Mouse (Mus musculus): ENCODE data around the gene Zdhhc18. TPM values are rescaled to one million over a fixed set of nuclear protein-coding genes. Genes with fewer than 3 reads are reported as not detected.
A peak's percentile ranks its signal among the peaks of the same experiment; 100 is the strongest.

The Zdhhc18 gene
- polyA plus RNA-seq, 1 experiment from 2014 or later = 3.0 TPM

DNA sequence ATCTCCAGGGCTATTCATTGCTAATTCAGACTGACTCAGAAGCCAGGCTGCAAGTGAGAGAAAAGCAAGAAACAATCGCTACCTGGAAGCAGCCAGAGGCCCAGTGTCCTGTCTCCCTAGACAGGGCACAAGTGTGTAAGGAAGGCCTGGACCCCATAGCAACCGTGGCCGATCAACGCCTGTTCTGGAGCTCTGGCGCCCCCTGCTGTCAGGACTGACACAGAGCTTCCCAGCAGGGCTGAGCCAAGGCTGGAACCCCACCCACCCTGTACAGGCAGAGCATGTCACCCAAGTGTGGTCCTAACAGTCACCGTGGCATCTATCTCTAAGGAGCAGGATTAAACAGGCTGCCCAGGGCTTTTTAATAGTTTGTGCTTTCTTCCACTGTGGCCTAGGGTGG lies 40.2 kb downstream of the Zdhhc18 start:
- DNase-seq (ENCODE audit: low spot score) = peak; percentile 86
- Histone ChIP-seq H3K36me3 (replicated peaks) (peaks cover 97% of the 10 kb centered on the region), H3K27ac (replicated peaks) (no peak overlapping the region), H3K4me3 (no peak overlapping the region), H3K27me3 (replicated peaks; ENCODE audit: low read depth, poor library complexity, severe bottlenecking) (no peaks in the 10 kb centered on the region), H3K9me3 (peaks cover 8% of the 10 kb centered on the region; the same call in 1 of the 2 replicates), H3K4me1 (peaks cover 18% of the 10 kb centered on the region; the same call in 1 of the 2 replicates)
- 19% methylated on average over 6 of the region's 6 CpGs for WGBS

GRCm38 (mm10) chr4:133607284-133607683 lies 42.7 kb downstream of the Zdhhc18 start:
- Histone ChIP-seq H3K36me3 (replicated peaks) (peaks cover 90% of the 10 kb centered on the region), H3K27ac (replicated peaks) (no peak overlapping the region), H3K4me3 (no peak overlapping the region), H3K9me3 (peaks cover 5% of the 10 kb centered on the region; the same call in 1 of the 2 replicates), H3K4me1 (peaks cover 23% of the 10 kb centered on the region; the same call in 1 of the 2 replicates), H3K27me3 (replicated peaks; ENCODE audit: low read depth, poor library complexity, severe bottlenecking) (peaks cover 13% of the 10 kb centered on the region)
- no peak for DNase-seq (ENCODE audit: low spot score)
- WGBS = 77% methylated on average over 10 of the region's 10 CpGs

DNA sequence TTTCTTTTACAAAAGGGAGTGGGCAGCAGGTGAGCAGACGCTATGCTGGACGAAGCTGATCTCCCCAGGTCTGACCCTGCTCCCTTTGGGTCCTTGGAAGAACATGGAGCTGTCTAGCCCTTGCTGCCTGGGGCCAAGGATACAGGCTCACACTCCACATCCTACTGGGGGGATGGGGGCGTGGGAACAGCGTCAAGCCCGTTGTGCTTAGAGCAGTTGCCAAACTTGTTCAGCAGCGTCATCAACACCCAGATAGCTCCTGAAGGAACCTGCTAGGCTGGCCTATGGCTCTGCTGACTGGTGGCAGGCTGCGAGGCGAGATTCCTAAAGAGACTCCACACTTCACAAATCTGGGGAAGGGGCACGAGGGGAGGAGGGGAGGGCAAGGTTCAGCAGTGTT lies 44.6 kb downstream of the Zdhhc18 start:
- H3K4me3 ChIP-seq = no peak overlapping the region
- H3K9me3 ChIP-seq = no peaks in the 10 kb centered on the region
- 41% methylated on average over 9 of the region's 9 CpGs for WGBS
- peaks cover 33% of the 10 kb centered on the region for H3K27me3 ChIP-seq (replicated peaks; ENCODE audit: low read depth, poor library complexity, severe bottlenecking)
- peaks cover 34% of the 10 kb centered on the region for H3K4me1 ChIP-seq
- peaks cover 71% of the 10 kb centered on the region for H3K36me3 ChIP-seq (replicated peaks)
- peak; percentile 56 for DNase-seq (ENCODE audit: low spot score)
- peak overlapping the region; percentile 46; the same call in 1 of the 2 replicates for H3K27ac ChIP-seq (replicated peaks)

GRCm38 (mm10) chr4:133604856-133605255 lies 45.1 kb downstream of the Zdhhc18 start:
- Histone ChIP-seq H3K4me3 (no peak overlapping the region), H3K36me3 (replicated peaks) (peaks cover 67% of the 10 kb centered on the region), H3K27me3 (replicated peaks; ENCODE audit: low read depth, poor library complexity, severe bottlenecking) (peaks cover 37% of the 10 kb centered on the region), H3K4me1 (peaks cover 39% of the 10 kb centered on the region), H3K27ac (replicated peaks) (peak overlapping the region; percentile 46; the same call in 1 of the 2 replicates), H3K9me3 (no peaks in the 10 kb centered on the region)
- WGBS = 51% methylated on average over 6 of the region's 6 CpGs
- peak; percentile 32 for DNase-seq (ENCODE audit: low spot score)

- Histone ChIP-seq H3K27ac (replicated peaks) (peak overlapping the region; percentile 40; the same call in 1 of the 2 replicates), H3K4me3 (no peak overlapping the region), H3K36me3 (replicated peaks) (peaks cover 60% of the 10 kb centered on the region), H3K4me1 (peaks cover 43% of the 10 kb centered on the region), H3K27me3 (replicated peaks; ENCODE audit: low read depth, poor library complexity, severe bottlenecking) (peaks cover 44% of the 10 kb centered on the region), H3K9me3 (no peaks in the 10 kb centered on the region)
- 90% methylated on average over 7 of the region's 7 CpGs for WGBS
- DNase-seq (ENCODE audit: low spot score) = no peak
These were observed 45.8 kb downstream of the Zdhhc18 start for GRCm38 (mm10) chr4:133604175-133604574.

GRCm38 (mm10) chr4:133603056-133603455 lies 46.9 kb downstream of the Zdhhc18 start:
- H3K36me3 ChIP-seq (replicated peaks) = peaks cover 49% of the 10 kb centered on the region
- 92% methylated on average over 5 of the region's 5 CpGs for WGBS
- H3K27me3 ChIP-seq (replicated peaks; ENCODE audit: low read depth, poor library complexity, severe bottlenecking) = peaks cover 55% of the 10 kb centered on the region
- no peak overlapping the region for H3K27ac ChIP-seq (replicated peaks)
- H3K9me3 ChIP-seq = no peaks in the 10 kb centered on the region
- peaks cover 52% of the 10 kb centered on the region for H3K4me1 ChIP-seq
- H3K4me3 ChIP-seq = no peak overlapping the region
- DNase-seq (ENCODE audit: low spot score) = no peak

DNA sequence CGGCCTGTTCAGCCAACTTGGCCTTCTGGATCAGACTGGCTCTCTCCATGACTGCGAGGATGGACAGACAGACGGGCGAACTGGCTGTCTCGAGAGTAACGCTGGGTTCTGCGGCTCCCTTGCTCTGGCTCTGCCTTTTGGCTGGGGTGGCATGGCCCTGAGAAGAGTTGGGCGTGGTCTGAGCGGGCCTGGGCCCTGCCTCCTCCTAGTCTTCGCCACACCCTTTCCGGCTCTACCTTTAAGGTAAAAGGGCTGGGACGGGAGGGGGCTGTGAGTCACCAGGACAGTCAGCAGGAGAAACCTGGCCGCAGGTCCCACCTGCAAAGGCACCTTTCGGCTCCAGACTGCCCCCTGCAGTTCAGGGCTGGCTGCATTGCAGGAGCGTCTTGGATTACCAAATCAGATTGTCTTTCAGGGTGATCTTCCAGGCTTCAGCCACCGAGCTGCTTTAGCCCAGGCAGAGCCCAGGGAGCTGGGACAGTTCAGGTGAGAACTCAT lies 48.2 kb downstream of the Zdhhc18 start, which contains the start of gene Sfn:
Sfn (minus strand) TSS at position 448 of the 498 bp plus-strand sequence.
- Histone ChIP-seq H3K27ac (replicated peaks) (no peak within 1 kb of the TSS), H3K9me3 (no peaks in the 10 kb centered on the region), H3K4me3 (peak within 1 kb of the TSS; percentile 45), H3K27me3 (replicated peaks; ENCODE audit: low read depth, poor library complexity, severe bottlenecking) (peaks cover 64% of the 10 kb centered on the region), H3K36me3 (replicated peaks) (peaks cover 37% of the 10 kb centered on the region), H3K4me1 (peaks cover 47% of the 10 kb centered on the region)
- peak; percentile 73 for DNase-seq (ENCODE audit: low spot score)
- WGBS = 3% methylated on average over 16 of the region's 16 CpGs

GRCm38 (mm10) chr4:133600306-133600705 lies 49.6 kb downstream of the Zdhhc18 start:
- Histone ChIP-seq H3K27ac (replicated peaks) (peak overlapping the region; percentile 66), H3K4me1 (peaks cover 46% of the 10 kb centered on the region), H3K36me3 (replicated peaks) (peaks cover 23% of the 10 kb centered on the region), H3K4me3 (peak overlapping the region; percentile 64), H3K9me3 (no peaks in the 10 kb centered on the region), H3K27me3 (replicated peaks; ENCODE audit: low read depth, poor library complexity, severe bottlenecking) (peaks cover 64% of the 10 kb centered on the region)
- 18% methylated on average over 9 of the region's 9 CpGs for WGBS
- DNase-seq (ENCODE audit: low spot score) = no peak

- peaks cover 64% of the 10 kb centered on the region for H3K27me3 ChIP-seq (replicated peaks; ENCODE audit: low read depth, poor library complexity, severe bottlenecking)
- H3K4me3 ChIP-seq = peak overlapping the region; percentile 64
- peaks cover 43% of the 10 kb centered on the region for H3K4me1 ChIP-seq
- H3K27ac ChIP-seq (replicated peaks) = peak overlapping the region; percentile 66
- DNase-seq (ENCODE audit: low spot score) = peak; percentile 93
- WGBS = under 1% methylated on average over 50 of the region's 50 CpGs
- peaks cover 17% of the 10 kb centered on the region for H3K36me3 ChIP-seq (replicated peaks)
- H3K9me3 ChIP-seq = no peaks in the 10 kb centered on the region
These were observed 50.3 kb downstream of the Zdhhc18 start for GRCm38 (mm10) chr4:133599571-133600073.

DNA sequence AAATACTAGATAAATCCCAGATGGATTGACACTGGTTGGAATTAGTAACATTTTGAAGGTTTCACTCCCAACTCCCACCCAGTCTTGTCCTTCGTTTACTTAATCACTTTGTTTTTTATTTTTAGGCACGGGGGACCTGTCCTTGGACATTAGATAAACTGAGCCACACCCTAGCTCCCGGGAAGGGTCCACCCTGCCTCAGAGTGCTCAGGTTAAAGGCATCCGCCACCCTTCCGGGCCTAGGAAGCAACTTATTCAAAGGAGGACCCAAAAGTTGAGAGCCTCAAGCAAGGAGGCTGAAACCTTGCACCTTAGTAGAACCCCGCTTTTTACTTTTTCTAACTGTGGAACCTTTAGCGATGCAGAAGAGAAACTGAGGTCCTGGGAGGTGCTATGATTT lies 50.8 kb downstream of the Zdhhc18 start:
- Histone ChIP-seq H3K4me3 (peak overlapping the region; percentile 64), H3K27me3 (replicated peaks; ENCODE audit: low read depth, poor library complexity, severe bottlenecking) (peaks cover 64% of the 10 kb centered on the region), H3K4me1 (peaks cover 43% of the 10 kb centered on the region), H3K36me3 (replicated peaks) (peaks cover 14% of the 10 kb centered on the region), H3K27ac (replicated peaks) (peak overlapping the region; percentile 66), H3K9me3 (no peaks in the 10 kb centered on the region)
- no peak for DNase-seq (ENCODE audit: low spot score)
- 19% methylated on average over 7 of the region's 7 CpGs for WGBS

- no peak for DNase-seq (ENCODE audit: low spot score)
- Histone ChIP-seq H3K27ac (replicated peaks) (no peak overlapping the region), H3K4me3 (peak overlapping the region; percentile 64; the same call in 1 of the 2 replicates), H3K36me3 (replicated peaks) (peaks cover 9% of the 10 kb centered on the region), H3K4me1 (peaks cover 43% of the 10 kb centered on the region), H3K9me3 (no peaks in the 10 kb centered on the region), H3K27me3 (replicated peaks; ENCODE audit: low read depth, poor library complexity, severe bottlenecking) (peaks cover 64% of the 10 kb centered on the region)
- 45% methylated on average over 4 of the region's 4 CpGs for WGBS
These were observed 51.3 kb downstream of the Zdhhc18 start for GRCm38 (mm10) chr4:133598616-133599015.

GRCm38 (mm10) chr4:133596084-133596483 lies 53.9 kb downstream of the Zdhhc18 start:
- Histone ChIP-seq H3K4me1 (peaks cover 28% of the 10 kb centered on the region), H3K4me3 (no peak overlapping the region), H3K9me3 (no peaks in the 10 kb centered on the region), H3K27me3 (replicated peaks; ENCODE audit: low read depth, poor library complexity, severe bottlenecking) (peaks cover 39% of the 10 kb centered on the region), H3K36me3 (replicated peaks) (peaks cover 18% of the 10 kb centered on the region), H3K27ac (replicated peaks) (no peak overlapping the region)
- DNase-seq (ENCODE audit: low spot score) = no peak
- 82% methylated on average over 6 of the region's 6 CpGs for WGBS

GRCm38 (mm10) chr4:133595538-133595937 lies 54.4 kb downstream of the Zdhhc18 start:
- peaks cover 24% of the 10 kb centered on the region for H3K36me3 ChIP-seq (replicated peaks)
- DNase-seq (ENCODE audit: low spot score) = no peak
- H3K27ac ChIP-seq (replicated peaks) = no peak overlapping the region
- H3K4me1 ChIP-seq = peaks cover 28% of the 10 kb centered on the region
- H3K9me3 ChIP-seq = no peaks in the 10 kb centered on the region
- H3K4me3 ChIP-seq = no peak overlapping the region
- peaks cover 33% of the 10 kb centered on the region for H3K27me3 ChIP-seq (replicated peaks; ENCODE audit: low read depth, poor library complexity, severe bottlenecking)
- 71% methylated on average over 7 of the region's 7 CpGs for WGBS

Data from embryonic facial prominence, embryonic 10.5 days (tissue).